Mouse (Mus musculus) G1E (cell line): ENCODE results near the gene Olfr1368.
A peak's percentile ranks its signal among the peaks of the same experiment; 100 is the strongest.

Experiments used
- CTCF ChIP-seq: IDR thresholded peaks from 2 replicates; pipeline ENCODE4 v1.5.1; 2012; ENCODE audit warnings: low read depth, low read length, inconsistent platforms, mixed read lengths
- TAL1 ChIP-seq: conservative IDR thresholded peaks from 2 replicates; pipeline ENCODE4 v1.6.1; 2012; ENCODE audit warnings: low read depth, low read length, inconsistent platforms, mixed read lengths

GRCm38 (mm10) chr13:21158785-21159474 is 13.3 kb upstream of the Olfr1368 start:
- TF ChIP-seq CTCF: peak; percentile 47; the same call in 1 of the 2 replicates
- no peak for TF ChIP-seq TAL1
